Mouse (Mus musculus): ENCODE measurements at regions not wholly inside any gene's neighbourhood (a gene's known extent, or its start where the extent isn't known, plus 50 kb on each side); places are given as distances from the start of the nearest gene placed in this dataset.

DNA sequence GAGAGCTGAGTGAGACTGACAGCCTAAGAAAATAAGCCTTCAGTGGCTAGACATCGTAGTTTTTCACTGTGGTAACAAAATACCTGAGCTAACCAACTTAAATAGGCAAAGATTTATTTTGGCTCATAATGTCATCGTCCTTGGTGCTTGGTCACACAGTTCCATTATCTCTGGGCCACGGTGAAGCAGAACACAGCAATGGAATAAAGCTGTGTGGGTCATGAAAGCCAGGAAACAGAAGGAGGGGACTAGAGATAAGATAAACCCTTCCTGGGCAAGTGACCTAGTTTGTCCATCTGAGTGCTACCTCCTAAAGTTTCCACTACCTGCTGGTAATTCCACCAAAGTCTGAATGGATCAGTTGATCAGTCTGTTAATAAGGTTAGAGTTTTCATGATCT, 134.8 kb upstream of the Gm5129 start:
- DNase-seq (ENCODE audit: low read depth, low spot score), result no peak

DNA sequence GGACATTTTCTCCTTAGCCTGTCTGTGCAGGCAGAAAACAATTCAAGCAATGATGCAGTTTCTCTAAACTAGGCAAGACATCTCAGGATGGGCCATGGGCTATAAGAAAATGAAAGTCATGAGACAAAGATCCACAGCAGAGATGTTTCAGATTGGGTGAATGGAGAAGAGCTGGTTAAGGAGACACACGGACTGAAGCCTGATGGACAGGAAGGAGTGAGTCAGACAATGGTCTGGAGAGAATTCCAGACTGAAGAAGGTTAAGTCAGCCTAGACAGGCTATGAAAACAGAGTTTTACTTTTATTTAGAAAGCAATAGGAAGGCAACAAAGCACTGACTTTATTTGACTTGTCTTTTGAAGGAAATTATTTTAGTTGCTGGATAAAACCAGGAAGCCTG, 137.5 kb upstream of the Il6 start:
- DNase-seq (ENCODE audit: low read depth, low spot score), result no peak

DNA sequence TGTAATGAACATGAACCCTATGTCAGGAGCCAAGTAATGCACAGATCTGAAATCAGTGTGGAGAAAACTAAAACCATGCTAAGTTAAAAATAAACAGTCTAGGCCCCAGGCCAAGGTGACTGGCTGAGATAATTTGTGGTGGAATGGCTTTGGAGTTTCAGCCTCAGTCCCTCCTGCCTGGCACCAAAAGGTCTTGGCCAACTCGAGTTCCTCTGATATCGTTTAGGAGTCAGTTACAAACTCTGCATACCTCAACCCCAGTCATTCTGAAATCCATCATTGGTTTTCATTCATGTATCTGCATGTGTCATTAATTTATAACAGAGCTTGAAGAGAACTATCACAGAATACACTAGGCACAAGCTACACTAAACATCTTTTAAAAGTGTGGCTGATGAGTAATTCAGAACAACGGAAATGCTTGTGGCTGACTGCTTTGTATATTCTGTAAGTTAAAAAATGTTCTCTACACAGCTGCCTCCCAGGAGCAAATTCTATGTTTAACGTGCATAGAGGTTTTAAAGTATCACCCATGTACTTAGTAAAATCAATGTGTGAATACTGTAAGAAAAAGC, 125.6 kb upstream of the Il6 start:
- no peak for DNase-seq (ENCODE audit: low read depth, low spot score)

DNA sequence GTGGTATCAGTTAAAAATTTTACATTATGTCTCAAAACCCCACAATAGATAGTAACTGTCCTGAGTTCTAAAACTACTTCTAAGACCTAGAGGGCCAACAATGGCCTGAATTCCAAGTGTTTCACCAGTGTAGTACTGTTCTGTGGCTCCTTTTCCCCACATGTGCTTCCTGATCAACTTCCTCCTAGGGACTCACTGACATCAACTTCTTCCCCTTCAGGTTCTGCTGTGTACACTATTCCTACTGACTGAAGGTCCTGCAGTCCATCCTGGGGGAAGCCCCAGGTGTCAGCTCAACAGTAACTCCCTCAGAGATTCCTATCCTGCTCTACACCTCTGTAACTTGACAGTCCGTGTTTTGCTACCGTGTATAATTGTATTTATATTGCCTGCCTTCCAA, 120.6 kb upstream of the Il6 start:
- no peak for DNase-seq (ENCODE audit: low read depth, low spot score)

DNA sequence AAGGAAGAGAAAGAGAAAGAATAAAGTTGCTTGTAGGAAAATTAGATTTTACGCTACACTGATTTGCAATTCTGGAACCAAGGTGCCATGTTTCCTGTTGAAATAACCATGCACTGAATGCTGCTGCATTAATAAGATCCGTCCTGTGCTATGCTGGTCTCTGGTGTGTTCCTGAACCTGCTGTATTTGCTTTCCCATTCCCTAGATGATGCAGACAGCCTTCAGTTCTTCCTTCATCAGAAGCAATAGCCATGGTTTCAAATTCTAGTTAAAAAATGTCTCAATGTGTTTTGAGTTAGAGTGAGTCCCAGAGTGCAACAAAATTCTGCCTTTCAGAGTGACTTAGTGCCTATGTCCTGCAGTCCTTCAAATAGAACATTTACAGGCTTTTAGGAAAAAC, 120.1 kb upstream of the Il6 start:
- no peak for DNase-seq (ENCODE audit: low read depth, low spot score)

DNA sequence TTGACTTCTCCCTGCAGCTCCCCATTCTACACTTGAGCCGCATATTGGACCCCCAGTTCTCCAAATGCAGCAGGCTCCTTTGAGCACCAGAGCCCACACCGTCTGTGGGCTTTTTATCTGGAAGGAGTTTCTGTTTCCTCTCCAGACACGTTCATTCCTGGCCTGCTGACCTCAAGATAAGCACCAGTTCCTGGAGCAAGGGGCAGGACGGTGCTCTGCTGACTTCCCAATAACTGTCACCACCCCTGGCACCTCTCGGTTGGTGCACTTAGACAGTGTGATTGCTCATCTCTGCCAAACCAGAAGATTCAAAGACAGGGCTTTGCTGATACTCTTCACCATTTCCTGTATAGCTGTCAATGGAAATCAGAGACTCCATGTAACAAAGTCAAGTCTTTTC, 119.1 kb upstream of the Il6 start:
- no peak for DNase-seq (ENCODE audit: low read depth, low spot score)

DNA sequence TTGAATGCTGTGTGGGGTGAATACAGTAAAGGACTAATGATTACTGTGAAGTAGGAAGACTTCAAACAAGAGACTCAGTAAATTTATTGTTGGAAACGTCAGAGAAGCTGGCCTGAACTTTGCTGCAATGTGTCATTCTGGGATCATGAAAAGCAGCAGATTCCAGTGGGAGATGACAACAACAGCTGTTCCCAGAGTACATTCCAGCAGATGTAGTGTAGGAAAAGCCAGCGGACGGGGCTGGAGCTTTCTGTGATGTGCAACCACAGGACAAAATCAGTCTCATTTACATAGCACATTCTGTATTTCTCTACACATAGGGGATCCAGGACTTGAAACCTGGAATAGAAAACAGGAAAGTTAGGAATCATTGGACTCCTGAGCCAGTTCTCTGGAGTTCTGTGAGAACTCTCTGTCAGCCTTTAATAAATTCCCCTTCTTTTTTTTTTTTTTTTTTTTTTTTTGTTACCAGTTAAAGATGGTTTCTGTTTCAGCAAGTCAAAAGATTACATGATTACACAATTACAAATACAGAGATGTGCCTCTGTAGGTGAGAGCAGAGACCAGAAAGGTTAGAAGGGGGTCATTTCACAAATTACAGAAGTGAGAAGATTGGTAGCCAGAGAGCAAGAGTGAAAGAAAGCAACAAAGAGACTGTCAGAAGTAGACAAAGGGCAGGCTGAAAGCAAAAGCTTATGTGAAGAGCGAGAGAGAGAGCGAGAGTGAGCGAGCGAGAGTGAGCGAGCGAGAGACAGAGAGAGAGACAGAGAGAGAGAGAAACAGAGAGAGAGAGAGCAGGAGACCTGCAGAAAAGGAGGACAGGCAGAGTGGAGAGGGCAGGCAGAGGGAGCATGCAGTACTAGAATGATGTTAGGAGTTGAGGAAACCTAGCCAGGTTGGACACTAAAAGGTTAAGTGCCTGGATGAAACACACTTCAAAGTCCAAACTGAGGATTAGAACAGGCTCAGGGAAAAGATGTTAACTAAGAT, 118.0 kb upstream of the Il6 start:
- DNase-seq (ENCODE audit: low read depth, low spot score), result peak; percentile 34

DNA sequence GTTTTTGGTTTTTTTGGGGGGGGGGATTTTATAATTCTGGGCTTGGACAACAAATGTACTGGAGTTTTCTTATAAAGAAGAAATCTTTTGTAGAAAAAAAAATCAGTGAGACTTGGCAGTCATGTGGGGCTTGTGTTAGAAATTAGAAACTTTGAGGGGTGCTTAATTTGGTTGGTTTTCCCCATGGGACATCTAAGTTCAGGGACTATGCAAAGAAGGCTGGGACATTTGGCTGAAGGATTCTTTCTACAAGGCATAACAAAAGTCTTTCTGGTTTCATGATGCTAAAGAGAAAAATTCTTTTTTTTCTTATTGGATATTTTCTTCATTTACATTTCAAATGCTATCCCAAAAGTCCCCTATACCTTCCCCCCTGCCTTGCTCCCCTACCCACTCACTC, 115.3 kb upstream of the Il6 start:
- no peak for DNase-seq (ENCODE audit: low read depth, low spot score)

DNA sequence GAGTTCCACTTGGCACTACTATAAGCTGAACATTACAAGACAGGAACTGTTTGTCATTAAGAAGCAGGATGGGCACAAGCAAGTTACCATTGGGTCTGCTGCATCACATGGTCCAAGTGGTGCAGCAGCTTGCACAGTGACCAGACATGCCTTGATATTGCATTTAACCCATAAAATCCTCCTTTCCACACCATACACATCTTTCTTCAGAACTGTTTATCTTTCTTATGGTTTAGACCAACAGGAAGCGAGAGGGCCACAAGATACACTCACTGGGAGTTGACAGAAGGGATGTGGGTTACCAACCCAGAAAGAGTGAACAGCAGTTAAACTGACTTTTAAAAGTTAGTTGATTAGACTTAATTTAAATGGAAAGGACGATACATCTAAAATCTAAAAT, 111.2 kb upstream of the Il6 start:
- DNase-seq (ENCODE audit: low read depth, low spot score), result no peak

DNA sequence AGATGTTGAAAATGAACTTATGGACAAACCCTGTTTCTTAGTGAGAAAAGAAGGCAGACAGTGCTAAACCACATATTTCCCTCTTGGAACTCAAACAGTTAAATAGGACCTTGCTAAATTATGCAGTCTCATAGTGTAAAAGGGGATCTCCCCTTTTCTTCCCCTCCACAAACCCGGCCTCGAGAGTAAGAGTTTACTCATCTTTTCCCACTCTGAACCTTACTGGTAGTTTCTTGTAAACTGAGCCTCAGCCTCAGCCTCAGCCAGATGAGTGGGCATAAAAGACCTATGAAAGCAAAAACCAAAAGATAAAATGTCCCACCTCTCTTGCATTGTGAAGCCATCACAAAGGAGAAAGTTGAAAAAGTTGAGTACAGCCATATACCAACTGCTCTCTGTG, 92.6 kb upstream of the Il6 start:
- no peak for DNase-seq (ENCODE audit: low read depth, low spot score)

DNA sequence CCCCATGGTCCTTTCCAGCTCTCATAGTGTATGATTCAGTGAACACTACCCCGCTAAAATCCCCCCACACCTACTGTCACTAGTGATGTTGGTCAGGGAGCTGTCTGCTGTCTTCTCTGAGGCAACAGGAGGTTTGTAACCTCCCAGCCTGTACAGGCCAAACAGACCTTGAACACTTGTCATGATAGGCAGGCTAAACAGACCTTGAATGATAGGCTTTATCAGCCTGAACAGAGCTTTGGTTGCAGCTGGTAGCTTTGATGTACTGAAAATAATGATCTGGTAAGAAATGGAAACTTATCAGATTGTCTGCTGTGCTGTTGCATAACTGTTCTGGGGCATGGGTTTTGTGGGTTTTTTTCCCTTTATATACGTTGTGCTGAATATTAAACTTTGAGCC, 87.4 kb upstream of the Il6 start:
- DNase-seq (ENCODE audit: low read depth, low spot score), result no peak

DNA sequence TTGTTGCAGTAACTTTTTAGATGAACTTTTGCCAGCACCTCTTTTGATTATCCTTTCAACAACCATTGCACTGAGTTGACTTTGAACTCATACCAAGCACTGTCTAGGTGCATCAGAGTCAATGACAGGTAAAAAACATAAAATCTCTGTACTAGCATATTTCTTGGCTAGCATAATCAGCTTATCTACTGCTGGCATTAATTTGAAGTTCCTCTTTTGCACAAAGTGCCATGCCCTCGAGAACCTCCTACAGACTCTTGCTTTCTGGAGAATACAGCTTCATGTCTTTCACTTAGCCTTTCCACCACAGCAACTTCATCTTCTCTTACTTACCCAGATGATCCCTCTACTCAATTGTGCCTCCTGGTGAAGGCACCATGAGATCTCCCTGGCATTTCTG, 85.3 kb upstream of the Il6 start:
- no peak for DNase-seq (ENCODE audit: low read depth, low spot score)

DNA sequence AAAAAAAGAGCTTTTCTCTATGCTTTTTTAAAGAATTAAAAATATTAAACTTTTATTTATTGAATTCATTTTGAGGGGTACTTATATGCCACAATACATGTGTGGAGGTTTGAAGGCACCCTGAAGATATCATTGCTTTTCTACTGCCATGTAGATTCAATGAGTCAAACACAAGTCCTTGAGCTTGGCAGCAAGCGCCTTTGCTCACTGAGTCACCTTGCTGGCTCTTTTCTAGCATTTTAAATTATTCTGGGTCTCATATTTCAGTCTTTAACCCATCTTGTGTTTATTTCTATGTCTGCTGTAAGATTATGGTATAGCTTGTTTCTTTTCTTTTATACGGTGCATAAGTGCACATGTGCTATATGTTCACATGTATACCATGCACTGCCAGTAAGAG, 83.5 kb upstream of the Il6 start:
- DNase-seq (ENCODE audit: low read depth, low spot score), result no peak

DNA sequence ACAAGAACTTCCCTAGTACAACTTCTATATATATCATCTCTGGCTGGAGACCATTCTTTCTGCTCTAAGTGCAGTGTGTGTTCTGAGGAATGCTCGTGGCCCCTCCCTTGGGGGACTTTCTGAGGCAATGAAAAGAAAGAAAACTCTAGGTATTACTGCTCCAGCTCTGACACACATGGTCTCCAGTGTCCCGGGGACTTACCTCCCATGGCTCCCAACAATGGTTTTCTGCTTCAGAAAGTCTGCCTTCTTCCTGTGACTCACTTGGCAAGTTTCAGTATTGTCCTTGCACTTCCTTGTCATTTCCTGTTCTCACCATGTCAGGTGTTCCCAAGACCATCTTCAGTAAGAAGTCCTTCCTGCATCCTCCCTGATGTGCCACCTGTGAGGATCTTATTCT, 65.7 kb upstream of the Il6 start:
- no peak for DNase-seq (ENCODE audit: low read depth, low spot score)

DNA sequence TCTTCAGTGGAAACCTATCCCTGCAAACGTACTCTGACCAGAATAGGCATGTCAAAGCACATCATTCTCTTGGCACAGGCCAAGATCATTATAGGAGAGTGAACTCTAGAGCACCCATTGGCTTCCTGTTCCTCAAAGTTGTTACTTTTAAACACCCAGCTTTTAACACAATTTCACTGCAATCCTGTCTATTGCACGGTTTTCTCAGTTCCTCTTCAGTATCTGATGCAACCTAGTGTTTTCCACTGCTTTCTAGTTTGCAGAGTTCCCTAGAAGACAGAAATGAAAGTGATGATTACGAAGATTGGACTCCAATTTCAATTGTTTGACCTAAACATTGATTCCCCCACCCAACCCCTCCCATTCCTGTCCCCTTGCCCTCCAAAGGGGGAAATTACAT, 64.8 kb upstream of the Il6 start:
- no peak for DNase-seq (ENCODE audit: low read depth, low spot score)

DNA sequence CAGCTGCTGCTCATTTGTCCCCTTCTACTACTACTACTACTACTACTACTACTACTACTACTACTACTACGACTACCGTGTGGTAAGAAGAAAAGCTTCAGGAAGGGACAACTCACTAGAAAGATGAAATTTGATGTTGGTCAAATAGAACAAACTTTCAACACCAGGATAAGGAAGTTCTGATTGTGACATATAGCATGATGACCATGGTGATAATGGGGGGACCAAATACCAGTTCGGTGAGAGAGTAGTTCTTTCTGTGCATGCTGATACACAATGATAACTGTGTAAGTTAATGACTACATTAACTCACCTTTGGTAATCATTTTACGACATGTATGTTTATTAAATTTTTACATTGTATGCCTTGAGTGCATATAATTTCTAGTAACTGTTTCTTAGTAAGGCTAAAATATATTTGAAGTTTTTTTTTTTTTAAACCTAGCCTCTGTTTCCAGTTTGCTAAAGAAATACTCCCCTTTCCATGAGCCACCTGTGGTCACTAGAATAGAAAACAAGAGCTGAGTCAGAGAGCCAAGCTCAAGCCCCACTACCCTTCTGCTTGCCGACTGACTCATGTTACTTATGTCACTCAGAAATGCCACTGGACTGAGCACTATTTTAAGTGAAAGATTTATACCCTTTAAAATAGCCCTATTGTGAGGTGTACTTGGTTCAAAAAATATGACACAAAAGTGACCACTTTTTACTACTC, 62.3 kb upstream of the Il6 start:
- DNase-seq (ENCODE audit: low read depth, low spot score), result no peak

DNA sequence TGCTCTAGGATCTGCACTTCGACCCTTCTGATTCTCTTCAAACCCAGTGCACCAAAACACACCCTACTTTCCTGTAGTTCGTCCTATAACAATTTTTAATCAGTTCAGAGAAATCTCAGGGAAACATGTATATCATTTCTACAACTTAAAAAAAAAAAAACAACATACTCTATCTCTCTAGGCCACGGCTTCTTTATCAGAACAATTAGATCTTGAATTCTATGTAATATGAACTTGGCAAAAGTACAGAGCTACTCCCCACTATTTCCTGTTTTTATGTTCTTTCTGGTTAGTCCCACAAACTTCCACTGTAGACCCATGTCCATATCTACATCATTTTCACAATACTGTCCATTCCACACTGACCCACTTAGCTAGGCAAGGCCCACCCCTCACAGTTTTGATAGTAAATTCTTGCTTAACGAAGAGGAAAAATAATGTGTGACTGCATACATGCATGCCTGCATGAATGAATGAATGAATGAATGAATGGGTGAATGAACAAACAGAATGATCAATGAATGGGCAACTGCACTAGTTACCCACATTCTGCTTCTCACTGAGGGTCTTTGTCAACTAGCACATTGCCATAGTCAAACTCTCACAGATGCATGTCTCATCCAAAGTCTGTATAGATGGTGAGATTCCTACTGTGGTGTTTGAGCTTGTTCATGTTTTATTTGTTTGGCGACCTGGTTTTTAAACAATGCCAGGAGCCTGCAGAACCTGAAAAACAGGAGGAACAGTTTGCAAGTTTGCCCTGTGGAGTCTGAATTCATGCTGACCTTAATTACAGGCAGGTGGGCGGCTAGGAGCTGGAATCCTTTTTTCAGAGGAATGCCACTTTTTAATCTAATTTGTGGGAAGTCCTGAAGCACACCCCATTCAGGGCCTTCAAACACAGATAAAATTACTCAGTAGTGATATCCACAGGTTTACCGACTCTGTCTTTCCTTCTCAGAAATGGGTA, 61.2 kb upstream of the Il6 start:
- peak; percentile 37 for DNase-seq (ENCODE audit: low read depth, low spot score)
